Mouse (Mus musculus) small intestine, adult 2 months (tissue): ENCODE results near the gene Rapgef1.

Experiments used
- CTCF ChIP-seq: fragments of 200-500 bp; IDR thresholded peaks from 2 replicates; pipeline ENCODE4 v1.5.1; 2012; ENCODE audit warnings: low read depth, mild to moderate bottlenecking, control low read depth, inconsistent platforms, low read length, moderate library complexity, mixed read lengths; ENCODE audit not compliant: insufficient replicate concordance, insufficient read length; ENCODE audit errors: extremely low read depth
- POLR2A ChIP-seq: fragments of 200-500 bp; IDR thresholded peaks from 2 replicates; pipeline ENCODE4 v1.6.1; 2012; ENCODE audit warnings: low read depth, mild to moderate bottlenecking, control low read depth, inconsistent platforms, low read length, moderate library complexity

GRCm38 (mm10) chr2:29672746-29673536 lies 53.4 kb downstream of the Rapgef1 start:
- TF ChIP-seq CTCF (no peak), POLR2A (no peak)
